Mouse (Mus musculus) forebrain, embryonic 12.5 days (tissue): ENCODE measurements around the gene Plxnb2. TPM values are rescaled to one million over a fixed set of nuclear protein-coding genes. Genes with fewer than 3 reads are reported as not detected.

ENCODE experiments used
- ATAC-seq: fragments of 200-750 bp; cut with Nextera tagmentation; 2 replicates; pipeline ENCODE4 v1.8.0; 2017; ENCODE audit warnings: moderate TSS enrichment; ENCODE audit not compliant: low FRiP score
- H3K27ac ChIP-seq: fragments of 300-500 bp; sonication (generic); 2 replicates; pipeline ENCODE4 v1.5.1; 2016; ENCODE audit warnings: mild to moderate bottlenecking
- H3K27me3 ChIP-seq: fragments of 300-500 bp; sonication (generic); 2 replicates; pipeline ENCODE4 v1.6.1; 2016; ENCODE audit warnings: mild to moderate bottlenecking
- H3K36me3 ChIP-seq: fragments of 300-500 bp; sonication (generic); replicated peaks from 2 replicates; pipeline ENCODE4 v1.6.1; 2016; ENCODE audit warnings: mild to moderate bottlenecking
- H3K4me1 ChIP-seq: fragments of 300-500 bp; sonication (generic); 2 replicates; pipeline ENCODE4 v1.6.1; 2016
- H3K4me2 ChIP-seq: fragments of 300-500 bp; sonication (generic); 2 replicates; pipeline ENCODE4 v1.6.1; 2016; ENCODE audit warnings: mild to moderate bottlenecking, moderate library complexity
- H3K4me3 ChIP-seq: fragments of 300-500 bp; sonication (generic); replicated peaks from 2 replicates; pipeline ENCODE4 v1.5.1; 2016; ENCODE audit warnings: mild to moderate bottlenecking
- H3K9ac ChIP-seq: fragments of 300-500 bp; sonication (generic); 2 replicates; pipeline ENCODE4 v1.6.1; 2016; ENCODE audit warnings: mild to moderate bottlenecking
- H3K9me3 ChIP-seq: fragments of 300-500 bp; sonication (generic); 2 replicates; pipeline ENCODE4 v1.6.1; 2016
- WGBS: fragments of 180-500 bp; shearing (Covaris S2); methylation state at CpG from one replicate; pipeline ENCODE4 v1.1.7; 2016; 5-methylcytosine and 5-hydroxymethylcytosine counted together
- polyA plus RNA-seq: library from polyadenylated mRNA; unstranded; fragments of >200 nt; fragmentation: Nextera tagmentation; extraction: Ambion mirVana; gene quantifications from 2 replicates; pipeline ENCODE4 v1.2.1, GENCODE M21; 2016

Gene Plxnb2
- polyA plus RNA-seq, 1 experiment from 2014 or later = 174 TPM

DNA sequence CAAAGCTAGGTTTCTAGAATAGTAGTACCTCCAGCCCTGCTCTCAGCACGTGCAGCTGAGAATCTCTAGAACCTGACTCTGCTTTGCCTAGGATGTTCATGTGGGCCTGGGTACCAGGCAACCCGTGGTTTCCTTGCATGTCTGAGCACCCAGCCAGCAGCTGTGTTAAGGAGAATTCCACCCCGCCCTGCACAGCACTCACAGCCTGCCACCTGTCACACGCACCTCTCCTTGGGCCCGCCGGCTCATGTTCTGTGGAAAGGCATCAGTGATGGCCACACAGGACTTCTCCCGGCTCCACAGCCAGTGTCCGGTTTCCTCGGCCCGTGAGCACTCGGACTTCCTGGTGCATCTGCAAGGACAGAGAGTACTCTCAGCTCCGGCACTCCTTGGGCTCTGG lies 15.1 kb downstream of the Plxnb2 start:
- Histone ChIP-seq H3K9ac (no peak overlapping the region), H3K27me3 (no peaks in the 10 kb centered on the region), H3K4me3 (no peak overlapping the region), H3K9me3 (no peaks in the 10 kb centered on the region), H3K4me2 (no peak overlapping the region), H3K36me3 (peaks cover 96% of the 10 kb centered on the region), H3K27ac (no peak overlapping the region), H3K4me1 (peaks cover 18% of the 10 kb centered on the region)
- WGBS = 95% methylated on average over 12 of the region's 12 CpGs
- ATAC-seq = no peak

DNA sequence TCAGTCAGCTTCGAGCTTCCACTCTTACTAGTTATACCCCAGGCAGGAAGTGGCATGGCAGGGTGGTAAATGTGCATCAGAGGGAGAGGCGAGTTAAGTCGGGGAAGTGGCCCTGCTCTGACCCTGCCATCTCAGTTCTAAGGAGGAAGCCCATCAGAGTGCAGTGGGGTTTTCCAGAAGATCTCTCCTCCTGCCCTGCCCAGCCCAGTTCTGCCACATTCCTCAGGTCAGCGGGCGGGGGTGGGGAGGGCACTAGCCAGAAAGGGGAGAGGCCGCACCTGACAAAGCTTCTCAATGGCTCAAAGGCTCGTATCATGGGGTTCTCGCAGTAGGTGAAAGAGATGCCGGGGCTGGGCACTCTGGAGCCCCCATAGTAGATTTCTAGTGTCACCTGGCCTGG lies 19.2 kb downstream of the Plxnb2 start:
- WGBS = 89% methylated on average over 9 of the region's 9 CpGs
- H3K4me3 ChIP-seq = no peak overlapping the region
- no peak for ATAC-seq

DNA sequence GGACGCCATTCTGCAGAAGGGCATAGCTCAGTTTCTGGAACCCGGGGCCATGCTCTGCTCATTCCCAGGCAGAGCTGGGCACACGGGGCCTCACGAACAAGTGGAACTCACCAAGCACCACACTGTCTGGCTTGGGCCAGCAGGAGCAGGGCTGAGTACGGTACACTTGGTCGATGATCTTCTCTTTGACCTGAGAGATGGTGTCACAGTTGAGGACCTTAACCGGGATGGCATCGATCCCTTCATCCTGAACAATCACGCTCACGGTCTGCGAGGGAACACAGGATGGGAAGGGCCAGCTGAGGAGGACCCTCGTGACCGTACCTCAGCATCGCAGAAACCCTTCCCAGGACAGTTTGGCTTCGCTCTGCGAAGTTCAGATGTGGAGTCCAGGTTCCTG lies 22.1 kb downstream of the Plxnb2 start:
- no peak for ATAC-seq
- WGBS = 96% methylated on average over 16 of the region's 16 CpGs
- Histone ChIP-seq H3K36me3 (peaks cover 100% of the 10 kb centered on the region), H3K27ac (no peak overlapping the region), H3K4me3 (no peak overlapping the region), H3K27me3 (no peaks in the 10 kb centered on the region), H3K9me3 (no peaks in the 10 kb centered on the region), H3K4me2 (no peak overlapping the region), H3K4me1 (0 out of 2 replicates have a peak, but pooled peaks cover 4% of the 10 kb centered on the region), H3K9ac (no peak overlapping the region)

More for the DNA sequence above, 19.2 kb downstream of the Plxnb2 start:
- Histone ChIP-seq H3K4me1 (no peaks in the 10 kb centered on the region), H3K9ac (no peak overlapping the region), H3K27me3 (no peaks in the 10 kb centered on the region), H3K36me3 (peaks cover 100% of the 10 kb centered on the region), H3K4me2 (no peak overlapping the region), H3K9me3 (no peaks in the 10 kb centered on the region), H3K27ac (no peak overlapping the region)

DNA sequence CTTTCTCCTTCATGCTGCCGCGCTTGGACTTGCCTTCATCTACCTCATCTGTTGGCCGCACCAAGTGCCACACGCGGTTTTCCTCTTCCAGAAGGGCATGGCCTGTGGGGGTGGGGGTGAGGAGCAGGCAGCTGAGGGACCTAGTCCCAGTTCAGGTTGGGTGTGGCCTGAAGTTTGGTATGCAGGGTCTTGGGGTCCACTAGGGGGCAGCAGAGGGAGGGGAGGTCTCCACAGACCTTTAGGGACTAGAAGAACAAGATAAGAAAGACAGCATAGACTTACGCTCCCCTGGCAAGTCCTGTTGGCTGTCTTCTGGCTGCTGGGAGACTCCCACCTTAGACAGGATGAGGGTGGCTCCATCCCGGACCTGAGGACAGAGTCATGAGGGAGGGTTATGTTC lies 22.6 kb downstream of the Plxnb2 start:
- Histone ChIP-seq H3K36me3 (peaks cover 96% of the 10 kb centered on the region), H3K9me3 (no peaks in the 10 kb centered on the region), H3K27me3 (no peaks in the 10 kb centered on the region), H3K9ac (no peak overlapping the region), H3K4me2 (no peak overlapping the region), H3K27ac (no peak overlapping the region), H3K4me1 (0 out of 2 replicates have a peak, but pooled peaks cover 4% of the 10 kb centered on the region), H3K4me3 (no peak overlapping the region)
- peak; percentile 12; the same call in 1 of the 2 replicates for ATAC-seq
- 71% methylated on average over 7 of the region's 7 CpGs for WGBS

DNA sequence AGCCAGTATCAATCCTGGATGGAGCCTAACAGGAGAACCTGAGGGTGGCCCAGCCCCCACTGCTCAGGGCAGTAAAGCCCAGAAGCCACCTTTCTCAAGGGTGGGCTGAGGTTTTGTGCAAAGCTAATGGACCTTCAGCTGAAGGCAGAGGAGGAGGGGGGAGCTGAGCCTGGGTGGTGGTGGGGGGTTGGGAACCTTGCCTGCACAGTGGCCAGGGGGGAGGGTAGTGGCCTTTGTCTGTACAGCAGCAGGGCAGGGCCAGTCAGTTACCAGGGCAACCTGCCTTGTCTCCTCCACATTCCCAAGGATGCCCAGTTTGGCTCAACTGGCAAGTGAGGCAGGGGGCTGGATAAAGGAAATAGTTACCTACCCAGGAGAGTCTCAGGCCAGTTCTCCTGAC lies 28.3 kb downstream of the Plxnb2 start:
- peak; percentile 44 for ATAC-seq
- peak overlapping the region; percentile 9; the same call in 1 of the 2 replicates for H3K9ac ChIP-seq
- peaks cover 40% of the 10 kb centered on the region for H3K36me3 ChIP-seq
- peak overlapping the region; percentile 70 for H3K27ac ChIP-seq
- peak overlapping the region; percentile 29 for H3K4me2 ChIP-seq
- H3K4me3 ChIP-seq = no peak overlapping the region
- no peaks in the 10 kb centered on the region for H3K9me3 ChIP-seq
- H3K4me1 ChIP-seq = peaks cover 41% of the 10 kb centered on the region
- H3K27me3 ChIP-seq = peaks cover 7% of the 10 kb centered on the region; the same call in 1 of the 2 replicates

DNA sequence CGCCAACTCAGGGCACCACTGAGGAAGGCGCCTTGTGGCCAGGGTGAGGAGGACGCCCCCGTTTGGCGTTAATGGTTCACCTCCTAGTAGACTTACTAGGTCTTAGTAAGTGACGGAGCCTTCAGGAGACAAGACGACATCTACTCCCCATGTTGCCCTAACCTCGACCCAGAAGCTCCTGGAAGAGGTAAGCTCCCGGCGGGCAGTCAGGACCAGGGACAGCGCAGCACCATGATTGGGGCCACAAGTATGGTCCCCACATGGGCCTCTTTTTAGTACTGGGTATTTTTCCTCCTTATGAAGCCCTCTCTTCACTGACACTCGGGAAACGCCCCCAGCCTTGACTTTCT lies 30.6 kb downstream of the Plxnb2 start:
- Histone ChIP-seq H3K36me3 (peaks cover 27% of the 10 kb centered on the region), H3K4me1 (peaks cover 54% of the 10 kb centered on the region), H3K4me3 (peak overlapping the region; percentile 69), H3K27ac (peak overlapping the region; percentile 91), H3K4me2 (peak overlapping the region; percentile 79), H3K9me3 (no peaks in the 10 kb centered on the region), H3K27me3 (peaks cover 13% of the 10 kb centered on the region), H3K9ac (peak overlapping the region; percentile 79)
- WGBS = under 1% methylated on average over 13 of the region's 13 CpGs
- 0 out of 2 replicates have a peak, but pooled peaks have one; percentile 9 for ATAC-seq

DNA sequence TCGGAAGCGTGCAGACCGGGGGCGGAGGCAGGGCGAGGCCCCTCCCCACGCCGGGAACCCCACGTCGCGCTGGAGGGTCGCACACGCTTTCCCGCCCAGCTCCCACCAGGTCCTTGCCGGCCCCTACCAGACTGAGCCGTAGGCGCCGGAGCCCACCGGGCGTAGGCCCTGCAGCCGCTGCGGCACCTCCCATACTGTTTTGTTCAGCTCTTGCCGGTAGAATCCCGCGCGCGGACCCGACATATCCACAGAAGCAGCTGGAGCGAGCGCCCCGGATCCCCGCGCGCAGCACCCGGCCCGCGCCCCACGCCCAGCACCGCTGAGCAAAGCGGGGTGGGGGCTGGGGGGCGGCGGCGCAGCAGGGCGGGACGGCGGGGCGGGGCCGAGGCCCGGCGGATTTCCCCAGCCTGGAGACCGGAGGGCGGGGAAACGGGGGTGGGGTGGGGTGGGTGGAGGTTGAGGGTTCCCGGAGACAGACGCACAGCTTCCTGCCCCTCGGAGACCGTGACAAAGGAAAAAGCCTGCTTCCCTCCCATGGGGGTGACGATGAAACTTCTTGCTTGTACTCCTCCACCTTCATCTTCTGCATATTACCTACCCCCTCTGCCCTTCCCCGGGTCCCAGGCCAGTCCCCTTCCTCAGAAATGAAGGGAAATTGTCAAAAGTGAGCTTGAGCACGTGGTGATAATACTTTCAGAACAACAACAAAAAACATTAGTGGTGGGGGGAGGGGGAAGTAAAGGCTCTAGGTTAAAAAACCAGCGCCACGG lies 31.1 kb downstream of the Plxnb2 start, which contains the start of gene Mapk11:
Mapk11 (minus strand) TSS at position 358 of the 770 bp plus-strand sequence.
- Histone ChIP-seq H3K4me2 (peak within 1 kb of the TSS; percentile 79), H3K36me3 (peaks cover 27% of the 10 kb centered on the region), H3K4me3 (peak within 1 kb of the TSS; percentile 69), H3K9me3 (no peaks in the 10 kb centered on the region), H3K4me1 (peaks cover 54% of the 10 kb centered on the region), H3K27me3 (peaks cover 13% of the 10 kb centered on the region), H3K27ac (peak within 1 kb of the TSS; percentile 91), H3K9ac (peak within 1 kb of the TSS; percentile 79)
- WGBS = under 1% methylated on average over 55 of the region's 61 CpGs
- ATAC-seq = peak; percentile 66

DNA sequence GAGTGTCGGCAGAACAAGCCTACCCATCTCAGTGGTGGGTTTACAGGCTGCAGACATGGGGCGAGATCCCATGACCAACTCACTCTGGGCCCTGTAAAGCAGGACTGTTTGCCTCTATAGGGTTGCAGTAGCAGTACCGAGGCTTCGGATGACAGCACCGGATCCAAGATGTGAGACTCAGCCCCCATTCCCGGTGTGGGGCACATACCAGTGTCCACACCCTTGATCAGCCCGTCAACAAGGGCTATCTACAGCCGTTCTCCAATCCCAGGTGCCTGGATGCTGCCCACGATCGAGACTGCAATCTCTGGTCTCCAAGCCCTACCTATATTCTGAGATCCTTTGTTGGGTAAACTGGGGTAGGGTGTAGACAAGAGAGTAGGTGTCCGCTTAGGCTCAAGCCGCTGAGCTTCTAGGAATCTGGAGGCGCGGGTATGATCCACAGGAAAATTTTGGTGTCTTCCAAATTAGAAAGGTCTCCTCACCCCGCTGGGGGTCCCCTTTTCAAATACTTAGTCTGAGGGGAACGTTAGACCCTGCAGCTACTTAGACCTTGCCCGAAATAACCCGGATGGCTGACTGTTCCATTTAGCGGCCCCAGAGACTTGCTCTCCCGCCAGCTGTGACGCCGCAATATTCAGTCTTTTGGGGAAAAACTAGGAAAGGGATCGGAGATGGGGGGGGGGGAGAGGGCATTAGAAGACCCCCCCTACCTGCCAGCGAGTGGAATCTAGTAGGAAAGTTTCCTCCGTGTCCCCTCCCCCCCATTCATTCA lies 31.9 kb downstream of the Plxnb2 start:
- peak overlapping the region; percentile 69 for H3K4me3 ChIP-seq
- peaks cover 27% of the 10 kb centered on the region for H3K36me3 ChIP-seq
- H3K27ac ChIP-seq = peak overlapping the region; percentile 91
- peaks cover 13% of the 10 kb centered on the region for H3K27me3 ChIP-seq
- peak overlapping the region; percentile 79 for H3K9ac ChIP-seq
- ATAC-seq = no peak
- H3K4me1 ChIP-seq = peaks cover 50% of the 10 kb centered on the region
- peak overlapping the region; percentile 79 for H3K4me2 ChIP-seq
- no peaks in the 10 kb centered on the region for H3K9me3 ChIP-seq
- WGBS = 2% methylated on average over 24 of the region's 25 CpGs

DNA sequence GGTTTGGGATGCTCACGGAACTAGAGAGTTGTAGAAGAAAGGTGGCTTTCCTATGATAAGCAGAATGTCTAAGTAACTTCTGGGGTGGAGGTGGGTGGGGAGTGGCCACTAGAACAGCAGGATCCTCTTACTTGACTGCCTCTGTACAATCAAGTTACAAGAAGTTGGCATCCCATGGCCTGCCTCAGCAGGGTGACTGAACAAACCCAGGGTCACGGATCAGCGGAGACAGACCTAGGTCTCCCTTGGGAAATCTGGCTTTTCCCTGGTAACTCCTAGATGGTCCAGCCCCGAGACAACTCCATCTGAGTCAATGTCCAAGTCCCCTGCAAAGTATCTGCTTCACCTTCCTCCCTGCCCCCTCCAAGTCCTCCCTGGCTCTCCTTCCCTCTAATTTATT lies 32.7 kb downstream of the Plxnb2 start:
- Histone ChIP-seq H3K27me3 (peaks cover 13% of the 10 kb centered on the region), H3K36me3 (peaks cover 31% of the 10 kb centered on the region), H3K9ac (peak overlapping the region; percentile 79), H3K27ac (no peak overlapping the region), H3K4me3 (peak overlapping the region; percentile 69), H3K9me3 (no peaks in the 10 kb centered on the region), H3K4me1 (peaks cover 49% of the 10 kb centered on the region), H3K4me2 (peak overlapping the region; percentile 79)
- no peak for ATAC-seq
- 45% methylated on average over 4 of the region's 4 CpGs for WGBS

DNA sequence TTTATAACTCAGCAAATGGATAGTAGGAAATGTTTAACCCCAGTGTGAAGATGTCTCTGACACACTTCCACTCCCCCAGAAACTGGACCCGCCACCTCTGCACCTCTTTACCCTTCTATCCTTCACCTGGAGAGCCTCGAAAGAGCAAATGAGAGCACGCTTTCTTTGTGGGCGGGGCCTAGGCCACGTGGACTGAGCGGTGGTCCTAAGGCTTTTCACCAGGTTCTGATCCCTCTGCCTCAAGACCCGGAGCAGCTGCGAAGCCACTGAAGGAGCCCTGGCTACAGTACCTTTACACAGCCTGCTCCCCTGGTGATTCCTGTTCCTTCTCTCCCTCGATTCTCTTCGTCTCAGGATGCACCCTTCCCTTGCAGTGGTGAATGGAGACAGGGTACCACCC lies 33.1 kb downstream of the Plxnb2 start:
- 17% methylated on average over 10 of the region's 10 CpGs for WGBS
- H3K9me3 ChIP-seq = no peaks in the 10 kb centered on the region
- no peak for ATAC-seq
- peaks cover 45% of the 10 kb centered on the region for H3K4me1 ChIP-seq
- 0 out of 2 replicates have a peak overlapping the region, but pooled peaks have one; percentile 33 for H3K27ac ChIP-seq
- H3K36me3 ChIP-seq = peaks cover 36% of the 10 kb centered on the region
- H3K4me2 ChIP-seq = peak overlapping the region; percentile 79
- peak overlapping the region; percentile 69 for H3K4me3 ChIP-seq
- peak overlapping the region; percentile 55; the same call in 1 of the 2 replicates for H3K9ac ChIP-seq
- peaks cover 13% of the 10 kb centered on the region for H3K27me3 ChIP-seq

DNA sequence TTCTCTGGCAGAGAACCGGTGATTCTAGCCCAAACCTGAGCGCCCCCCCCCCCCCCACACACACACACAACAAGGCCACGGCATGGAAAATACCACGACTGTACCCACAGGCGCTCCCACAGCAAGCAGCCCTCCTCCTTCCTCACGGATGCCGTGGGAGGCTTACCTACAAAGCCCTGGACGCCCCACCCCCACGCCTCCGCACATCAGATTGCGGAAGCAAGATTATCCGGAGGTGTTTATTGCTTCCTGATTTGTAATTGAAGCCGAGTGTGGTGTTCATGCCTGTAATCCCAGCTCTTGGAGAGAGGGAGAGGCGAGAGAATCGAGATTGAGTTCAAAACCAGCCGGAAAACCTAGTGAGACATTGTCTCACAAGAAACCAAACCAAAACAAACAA lies 33.6 kb downstream of the Plxnb2 start:
- Histone ChIP-seq H3K4me3 (peak overlapping the region; percentile 69), H3K9ac (peak overlapping the region; percentile 55), H3K27ac (peak overlapping the region; percentile 33; the same call in 1 of the 2 replicates), H3K4me1 (peaks cover 41% of the 10 kb centered on the region), H3K9me3 (no peaks in the 10 kb centered on the region), H3K36me3 (peaks cover 37% of the 10 kb centered on the region), H3K27me3 (peaks cover 13% of the 10 kb centered on the region), H3K4me2 (peak overlapping the region; percentile 79)
- 9% methylated on average over 15 of the region's 16 CpGs for WGBS
- ATAC-seq = no peak

DNA sequence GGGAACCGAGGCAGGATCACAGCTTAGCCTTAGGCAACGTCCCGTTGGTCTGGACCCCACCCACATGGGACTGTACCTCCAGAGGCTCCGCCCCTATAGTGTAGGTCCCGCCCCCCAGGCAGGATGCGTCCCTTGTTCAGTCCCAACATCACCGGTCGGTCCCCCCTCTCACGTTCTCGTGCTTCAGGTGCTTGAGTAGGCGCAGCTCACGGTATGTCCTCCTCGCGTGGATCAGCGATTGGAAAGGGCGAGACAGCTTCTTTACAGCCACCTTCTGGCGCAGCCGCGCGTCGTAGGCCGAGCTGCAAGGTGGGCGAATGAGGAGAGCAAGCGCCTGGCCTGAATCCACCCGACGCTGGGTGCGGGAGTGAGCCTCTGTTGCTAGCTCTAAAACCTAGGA lies 34.1 kb downstream of the Plxnb2 start:
- peak; percentile 39; the same call in 1 of the 2 replicates for ATAC-seq
- Histone ChIP-seq H3K9me3 (no peaks in the 10 kb centered on the region), H3K9ac (peak overlapping the region; percentile 55), H3K36me3 (peaks cover 37% of the 10 kb centered on the region), H3K4me3 (peak overlapping the region; percentile 69), H3K4me2 (peak overlapping the region; percentile 79), H3K27me3 (peaks cover 17% of the 10 kb centered on the region), H3K27ac (peak overlapping the region; percentile 33; the same call in 1 of the 2 replicates), H3K4me1 (peaks cover 38% of the 10 kb centered on the region)
- WGBS = 5% methylated on average over 27 of the region's 27 CpGs
